In the genomic region with DNA sequence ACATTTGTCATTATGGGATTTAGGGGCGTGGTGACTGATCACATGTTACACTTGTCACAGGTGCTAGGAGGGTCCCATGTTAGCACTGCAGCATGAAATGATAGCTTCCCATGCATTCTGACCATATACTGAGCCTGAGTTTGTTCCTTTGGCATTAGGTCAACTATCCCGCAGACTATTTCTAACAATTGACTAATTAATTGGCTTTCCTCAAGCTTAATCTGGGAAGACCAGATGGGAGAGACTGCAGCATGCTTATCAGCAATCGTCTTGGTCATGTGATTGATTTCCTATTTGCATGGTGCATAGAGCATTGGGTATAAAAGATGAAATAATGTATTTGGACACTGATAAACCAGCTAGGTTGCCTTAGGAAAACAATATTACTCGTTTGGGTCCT, we compare ENCODE assay signal across 12 mouse cellular contexts.
"Had no signal": no experiment of that assay in that cellular context is flagged by ENCODE, and none has a peak within 500 bp of the region (broad histone marks: within the 10 kb centered on the region; RNA-seq: fewer than 3 reads in every experiment).

No protein-coding gene starts in this region.

- H3K27ac ChIP-seq: midbrain, embryonic 13.5 days; midbrain, embryonic 15.5 days; neural tube, embryonic 13.5 days; neural tube, embryonic 15.5 days had no signal

- H3K4me1 ChIP-seq: megakaryocyte, embryonic 14.5 days; midbrain, embryonic 13.5 days; midbrain, embryonic 15.5 days; neural tube, embryonic 13.5 days; neural tube, embryonic 15.5 days had no signal

- H3K27me3 ChIP-seq: megakaryocyte, embryonic 14.5 days; midbrain, embryonic 13.5 days; midbrain, embryonic 15.5 days; neural tube, embryonic 13.5 days; neural tube, embryonic 15.5 days had no signal

- ATAC-seq: midbrain, embryonic 13.5 days; midbrain, embryonic 15.5 days had no signal

- H3K4me3 ChIP-seq: megakaryocyte, embryonic 14.5 days; midbrain, embryonic 13.5 days; midbrain, embryonic 15.5 days; neural tube, embryonic 13.5 days; neural tube, embryonic 15.5 days had no signal

- DNase-seq: right cerebral cortex, adult 18-20 months; right cerebral cortex, postnatal 25 days; right cerebral cortex, postnatal 4 days; spleen, adult 18-20 months; thymus, adult 18-20 months; thymus, postnatal 14 days; thymus, postnatal 36 days had no signal

- H3K9me3 ChIP-seq: midbrain, embryonic 13.5 days; midbrain, embryonic 15.5 days; neural tube, embryonic 13.5 days; neural tube, embryonic 15.5 days had no signal

- H3K36me3 ChIP-seq: midbrain, embryonic 13.5 days; midbrain, embryonic 15.5 days; neural tube, embryonic 13.5 days; neural tube, embryonic 15.5 days had no signal
